Mouse (Mus musculus) stomach, embryonic 15.5 days (tissue): ENCODE data around the gene Agap2. TPM values are rescaled to one million over a fixed set of nuclear protein-coding genes. Genes with fewer than 3 reads are reported as not detected.

Experiments
- ATAC-seq: fragments of 200-750 bp; cut with Nextera tagmentation; 2 replicates; pipeline ENCODE4 v1.8.0; 2017; ENCODE audit warnings: low read depth, moderate number of reproducible peaks, moderate TSS enrichment; ENCODE audit not compliant: insufficient read depth, low FRiP score
- H3K27ac ChIP-seq: fragments of 300-500 bp; sonication (generic); 2 replicates; pipeline ENCODE4 v1.5.1; 2015; ENCODE audit warnings: mild to moderate bottlenecking, inconsistent platforms
- H3K27me3 ChIP-seq: fragments of 300-500 bp; sonication (generic); replicated peaks from 2 replicates; pipeline ENCODE4 v1.6.1; 2015; ENCODE audit warnings: inconsistent platforms
- H3K36me3 ChIP-seq: fragments of 300-500 bp; sonication (generic); 2 replicates; pipeline ENCODE4 v1.6.1; 2015; ENCODE audit warnings: inconsistent platforms
- H3K4me1 ChIP-seq: fragments of 300-500 bp; sonication (generic); 2 replicates; pipeline ENCODE4 v1.6.1; 2015; ENCODE audit warnings: inconsistent platforms
- H3K4me2 ChIP-seq: fragments of 300-500 bp; sonication (generic); 2 replicates; pipeline ENCODE4 v1.6.1; 2015; ENCODE audit warnings: mild to moderate bottlenecking, inconsistent platforms
- H3K4me3 ChIP-seq: fragments of 300-500 bp; sonication (generic); replicated peaks from 2 replicates; pipeline ENCODE4 v1.5.1; 2015; ENCODE audit warnings: inconsistent platforms
- H3K9ac ChIP-seq: fragments of 300-500 bp; sonication (generic); 2 replicates; pipeline ENCODE4 v1.6.1; 2015; ENCODE audit warnings: inconsistent platforms
- H3K9me3 ChIP-seq: fragments of 300-500 bp; sonication (generic); 2 replicates; pipeline ENCODE4 v1.6.1; 2016; ENCODE audit warnings: inconsistent platforms
- WGBS: fragments of 180-500 bp; shearing (Covaris S2); methylation state at CpG from one replicate; pipeline ENCODE4 v1.1.7; 2015; 5-methylcytosine and 5-hydroxymethylcytosine counted together
- polyA plus RNA-seq: library from polyadenylated mRNA; unstranded; fragments of >200 nt; fragmentation: Nextera tagmentation; extraction: Ambion mirVana; gene quantifications from 2 replicates; pipeline ENCODE4 v1.2.1, GENCODE M21; 2015

Agap2 gene
- polyA plus RNA-seq, 1 experiment from 2014 or later = 0.28 TPM

GRCm38 (mm10) chr10:127091507-127092396 lies 16.7 kb downstream of the Agap2 start:
- peaks cover 56% of the 10 kb centered on the region for H3K27me3 ChIP-seq
- no peaks in the 10 kb centered on the region for H3K9me3 ChIP-seq
- peak; percentile 16; the same call in 1 of the 2 replicates for ATAC-seq
- H3K4me1 ChIP-seq = peaks cover 15% of the 10 kb centered on the region
- peak overlapping the region; percentile 49 for H3K4me2 ChIP-seq
- 0 out of 2 replicates have a peak, but pooled peaks cover 3% of the 10 kb centered on the region for H3K36me3 ChIP-seq
- no peak overlapping the region for H3K27ac ChIP-seq
- WGBS = 14% methylated on average over 48 of the region's 51 CpGs
- H3K9ac ChIP-seq = no peak overlapping the region
- H3K4me3 ChIP-seq = peak overlapping the region; percentile 28

GRCm38 (mm10) chr10:127092742-127093141 lies 17.7 kb downstream of the Agap2 start:
- Histone ChIP-seq H3K9ac (no peak overlapping the region), H3K36me3 (0 out of 2 replicates have a peak, but pooled peaks cover 9% of the 10 kb centered on the region), H3K4me2 (no peak overlapping the region), H3K9me3 (no peaks in the 10 kb centered on the region), H3K4me3 (no peak overlapping the region), H3K27me3 (peaks cover 52% of the 10 kb centered on the region), H3K27ac (no peak overlapping the region), H3K4me1 (peaks cover 15% of the 10 kb centered on the region)
- ATAC-seq = no peak
- WGBS = 45% methylated on average over 4 of the region's 4 CpGs

GRCm38 (mm10) chr10:127094382-127094802 lies 19.3 kb downstream of the Agap2 start:
- H3K27me3 ChIP-seq = peaks cover 40% of the 10 kb centered on the region
- WGBS = 25% methylated on average over 7 of the region's 7 CpGs
- peaks cover 15% of the 10 kb centered on the region for H3K4me1 ChIP-seq

GRCm38 (mm10) chr10:127098514-127098913 lies 23.4 kb downstream of the Agap2 start:
- H3K4me3 ChIP-seq = no peak overlapping the region
- no peaks in the 10 kb centered on the region for H3K9me3 ChIP-seq
- peaks cover 21% of the 10 kb centered on the region; the same call in 1 of the 2 replicates for H3K36me3 ChIP-seq
- H3K9ac ChIP-seq = no peak overlapping the region
- WGBS = 81% methylated on average over 20 of the region's 20 CpGs
- ATAC-seq = no peak
- H3K27me3 ChIP-seq = no peaks in the 10 kb centered on the region
- H3K4me1 ChIP-seq = no peaks in the 10 kb centered on the region
- H3K27ac ChIP-seq = no peak overlapping the region
- no peak overlapping the region for H3K4me2 ChIP-seq

More at GRCm38 (mm10) chr10:127094382-127094802, 19.3 kb downstream of the Agap2 start:
- ATAC-seq = peak; percentile 64; the same call in 1 of the 2 replicates
- Histone ChIP-seq H3K36me3 (peaks cover 22% of the 10 kb centered on the region; the same call in 1 of the 2 replicates), H3K27ac (no peak overlapping the region), H3K4me3 (no peak overlapping the region), H3K9me3 (no peaks in the 10 kb centered on the region), H3K4me2 (no peak overlapping the region), H3K9ac (no peak overlapping the region)

- ATAC-seq = no peak
- Histone ChIP-seq H3K4me3 (no peak overlapping the region), H3K36me3 (peaks cover 21% of the 10 kb centered on the region; the same call in 1 of the 2 replicates), H3K4me1 (no peaks in the 10 kb centered on the region), H3K27ac (no peak overlapping the region), H3K4me2 (no peak overlapping the region), H3K27me3 (no peaks in the 10 kb centered on the region), H3K9ac (no peak overlapping the region), H3K9me3 (no peaks in the 10 kb centered on the region)
- WGBS = 91% methylated on average over 10 of the region's 10 CpGs
These were observed 24.1 kb downstream of the Agap2 start for GRCm38 (mm10) chr10:127099191-127099590.

GRCm38 (mm10) chr10:127099868-127100267 lies 24.8 kb downstream of the Agap2 start:
- H3K9ac ChIP-seq = no peak overlapping the region
- no peaks in the 10 kb centered on the region for H3K27me3 ChIP-seq
- H3K27ac ChIP-seq = no peak overlapping the region
- H3K9me3 ChIP-seq = no peaks in the 10 kb centered on the region
- ATAC-seq = no peak
- WGBS = 87% methylated on average over 15 of the region's 15 CpGs
- H3K36me3 ChIP-seq = peaks cover 21% of the 10 kb centered on the region; the same call in 1 of the 2 replicates
- no peaks in the 10 kb centered on the region for H3K4me1 ChIP-seq
- no peak overlapping the region for H3K4me3 ChIP-seq
- H3K4me2 ChIP-seq = no peak overlapping the region

- Histone ChIP-seq H3K9me3 (no peaks in the 10 kb centered on the region), H3K36me3 (peaks cover 21% of the 10 kb centered on the region; the same call in 1 of the 2 replicates), H3K4me1 (no peaks in the 10 kb centered on the region), H3K4me2 (no peak overlapping the region), H3K4me3 (no peak overlapping the region), H3K27ac (no peak overlapping the region), H3K9ac (no peak overlapping the region), H3K27me3 (no peaks in the 10 kb centered on the region)
- WGBS = 74% methylated on average over 8 of the region's 8 CpGs
- peak; percentile 7; the same call in 1 of the 2 replicates for ATAC-seq
These were observed 25.3 kb downstream of the Agap2 start for GRCm38 (mm10) chr10:127100414-127100813.

- Histone ChIP-seq H3K4me3 (no peak overlapping the region), H3K9me3 (no peaks in the 10 kb centered on the region), H3K9ac (no peak overlapping the region), H3K4me1 (no peaks in the 10 kb centered on the region), H3K27me3 (no peaks in the 10 kb centered on the region), H3K4me2 (no peak overlapping the region), H3K36me3 (peaks cover 21% of the 10 kb centered on the region), H3K27ac (no peak overlapping the region)
- WGBS = 75% methylated on average over 6 of the region's 6 CpGs
- no peak for ATAC-seq
These were observed 26.1 kb downstream of the Agap2 start for GRCm38 (mm10) chr10:127101151-127101550.

GRCm38 (mm10) chr10:127103631-127104030 lies 28.5 kb downstream of the Agap2 start:
- no peak for ATAC-seq
- Histone ChIP-seq H3K27me3 (no peaks in the 10 kb centered on the region), H3K4me2 (no peak overlapping the region), H3K36me3 (peaks cover 10% of the 10 kb centered on the region), H3K9ac (no peak overlapping the region), H3K4me3 (no peak overlapping the region), H3K4me1 (no peaks in the 10 kb centered on the region), H3K9me3 (no peaks in the 10 kb centered on the region), H3K27ac (no peak overlapping the region)
- WGBS = 44% methylated on average over 7 of the region's 7 CpGs

- Histone ChIP-seq H3K9ac (no peak overlapping the region), H3K4me3 (no peak overlapping the region), H3K27ac (no peak overlapping the region), H3K27me3 (no peaks in the 10 kb centered on the region), H3K4me2 (no peak overlapping the region), H3K9me3 (no peaks in the 10 kb centered on the region), H3K36me3 (peaks cover 2% of the 10 kb centered on the region; the same call in 1 of the 2 replicates), H3K4me1 (no peaks in the 10 kb centered on the region)
- WGBS = 82% methylated on average over 16 of the region's 16 CpGs
- peak; percentile 47; the same call in 1 of the 2 replicates for ATAC-seq
These were observed 32.6 kb downstream of the Agap2 start for GRCm38 (mm10) chr10:127107563-127108261.

GRCm38 (mm10) chr10:127108262-127108583 lies 33.1 kb downstream of the Agap2 start:
- Histone ChIP-seq H3K27ac (no peak overlapping the region), H3K4me1 (no peaks in the 10 kb centered on the region), H3K9me3 (no peaks in the 10 kb centered on the region), H3K4me2 (no peak overlapping the region), H3K4me3 (no peak overlapping the region), H3K27me3 (no peaks in the 10 kb centered on the region), H3K36me3 (peaks cover 2% of the 10 kb centered on the region; the same call in 1 of the 2 replicates), H3K9ac (no peak overlapping the region)
- ATAC-seq = no peak
- 80% methylated on average over 3 of the region's 3 CpGs for WGBS
